Mouse (Mus musculus): ENCODE measurements around the gene Rffl.

GRCm38 (mm10) chr11:82869506-82870172 is 1.4 kb downstream of the Rffl start:
- TF ChIP-seq CTCF (IDR thresholded peaks at IDR 0.05; ENCODE audit: extremely low read depth, insufficient read depth, low read length) = no peak
- TF ChIP-seq POLR2A (IDR thresholded peaks at IDR 0.05; ENCODE audit: extremely low read depth, insufficient read depth, low read length) = no peak
